Mouse (Mus musculus): ENCODE results near the gene Hist2h2be. TPM values are rescaled to one million over a fixed set of nuclear protein-coding genes. Genes with fewer than 3 reads are reported as not detected.

The Hist2h2be gene
- polyA plus RNA-seq, 1 experiment from 2014 or later: 4.7 TPM

- ATAC-seq: no peak
- H3K4me2 ChIP-seq (ENCODE audit: low read length): no peak overlapping the region
- 95% methylated on average over 3 of the region's 3 CpGs for WGBS
These were observed 30.0 kb downstream of the Hist2h2be start for GRCm38 (mm10) chr3:96250890-96251289.

DNA sequence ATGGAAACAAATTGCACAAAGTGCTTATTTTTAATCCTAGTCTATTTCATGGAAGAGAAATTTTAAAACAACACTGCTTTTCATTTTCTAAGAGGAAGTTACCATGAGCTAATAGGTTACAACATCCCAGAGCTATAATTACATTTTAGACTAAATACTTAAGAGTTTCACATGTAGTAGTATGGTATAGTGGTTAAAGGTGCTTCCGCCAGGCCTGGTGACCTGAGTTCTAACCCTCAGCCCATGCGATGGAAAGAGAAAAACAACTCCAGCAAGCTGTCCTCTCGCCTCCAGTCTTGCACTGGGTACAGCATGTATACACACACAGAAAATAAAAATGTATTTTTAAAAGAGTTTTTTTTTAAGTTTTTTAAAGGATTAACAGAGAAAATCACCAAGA is 30.9 kb downstream of the Hist2h2be start:
- Histone ChIP-seq H3K36me3 (ENCODE audit: control insufficient read depth, insufficient read depth, low read length) (no peaks in the 10 kb centered on the region), H3K9ac (ENCODE audit: low read depth, low read length) (no peak overlapping the region), H3K4me3 (ENCODE audit: low read depth, low read length) (no peak overlapping the region), H3K4me2 (ENCODE audit: low read length) (no peak overlapping the region), H3K27ac (ENCODE audit: low read length) (no peak overlapping the region), H3K9me3 (replicated peaks; ENCODE audit: control insufficient read depth, low read length, poor library complexity, severe bottlenecking) (no peaks in the 10 kb centered on the region), H3K27me3 (ENCODE audit: control insufficient read depth, insufficient read depth, low read depth, low read length) (no peaks in the 10 kb centered on the region), H3K4me1 (ENCODE audit: control insufficient read depth, insufficient read depth, low read length) (peaks cover 5% of the 10 kb centered on the region)
- WGBS: 89% methylated on average over 3 of the region's 3 CpGs
- no peak for ATAC-seq

More at GRCm38 (mm10) chr3:96250890-96251289, 30.0 kb downstream of the Hist2h2be start:
- H3K27ac ChIP-seq (ENCODE audit: low read length): no peak overlapping the region
- H3K27me3 ChIP-seq (ENCODE audit: control insufficient read depth, insufficient read depth, low read depth, low read length): no peaks in the 10 kb centered on the region
- H3K36me3 ChIP-seq (ENCODE audit: control insufficient read depth, insufficient read depth, low read length): no peaks in the 10 kb centered on the region
- peaks cover 5% of the 10 kb centered on the region for H3K4me1 ChIP-seq (ENCODE audit: control insufficient read depth, insufficient read depth, low read length)
- H3K9ac ChIP-seq (ENCODE audit: low read depth, low read length): no peak overlapping the region
- H3K9me3 ChIP-seq (replicated peaks; ENCODE audit: control insufficient read depth, low read length, poor library complexity, severe bottlenecking): no peaks in the 10 kb centered on the region
- H3K4me3 ChIP-seq (ENCODE audit: low read depth, low read length): no peak overlapping the region

- no peak overlapping the region for H3K4me3 ChIP-seq (ENCODE audit: low read depth, low read length)
- H3K9ac ChIP-seq (ENCODE audit: low read depth, low read length): no peak overlapping the region
- H3K27me3 ChIP-seq (ENCODE audit: control insufficient read depth, insufficient read depth, low read depth, low read length): no peaks in the 10 kb centered on the region
- H3K36me3 ChIP-seq (ENCODE audit: control insufficient read depth, insufficient read depth, low read length): no peaks in the 10 kb centered on the region
- WGBS: 57% methylated on average over 10 of the region's 10 CpGs
- no peak for ATAC-seq
- H3K4me1 ChIP-seq (ENCODE audit: control insufficient read depth, insufficient read depth, low read length): no peaks in the 10 kb centered on the region
- no peak overlapping the region for H3K4me2 ChIP-seq (ENCODE audit: low read length)
- no peaks in the 10 kb centered on the region for H3K9me3 ChIP-seq (replicated peaks; ENCODE audit: control insufficient read depth, low read length, poor library complexity, severe bottlenecking)
- no peak overlapping the region for H3K27ac ChIP-seq (ENCODE audit: low read length)
These were observed 33.9 kb downstream of the Hist2h2be start for GRCm38 (mm10) chr3:96254683-96255355.

- no peak overlapping the region for H3K27ac ChIP-seq (ENCODE audit: low read length)
- H3K9me3 ChIP-seq (replicated peaks; ENCODE audit: control insufficient read depth, low read length, poor library complexity, severe bottlenecking): no peaks in the 10 kb centered on the region
- H3K4me2 ChIP-seq (ENCODE audit: low read length): no peak overlapping the region
- 0 out of 2 replicates have a peak, but pooled peaks cover under 1% of the 10 kb centered on the region for H3K4me1 ChIP-seq (ENCODE audit: control insufficient read depth, insufficient read depth, low read length)
- WGBS: 86% methylated on average over 5 of the region's 5 CpGs
- no peaks in the 10 kb centered on the region for H3K27me3 ChIP-seq (ENCODE audit: control insufficient read depth, insufficient read depth, low read depth, low read length)
- ATAC-seq: no peak
- H3K9ac ChIP-seq (ENCODE audit: low read depth, low read length): no peak overlapping the region
- H3K36me3 ChIP-seq (ENCODE audit: control insufficient read depth, insufficient read depth, low read length): no peaks in the 10 kb centered on the region
- H3K4me3 ChIP-seq (ENCODE audit: low read depth, low read length): no peak overlapping the region
These were observed 35.1 kb downstream of the Hist2h2be start for GRCm38 (mm10) chr3:96255926-96256593.

DNA sequence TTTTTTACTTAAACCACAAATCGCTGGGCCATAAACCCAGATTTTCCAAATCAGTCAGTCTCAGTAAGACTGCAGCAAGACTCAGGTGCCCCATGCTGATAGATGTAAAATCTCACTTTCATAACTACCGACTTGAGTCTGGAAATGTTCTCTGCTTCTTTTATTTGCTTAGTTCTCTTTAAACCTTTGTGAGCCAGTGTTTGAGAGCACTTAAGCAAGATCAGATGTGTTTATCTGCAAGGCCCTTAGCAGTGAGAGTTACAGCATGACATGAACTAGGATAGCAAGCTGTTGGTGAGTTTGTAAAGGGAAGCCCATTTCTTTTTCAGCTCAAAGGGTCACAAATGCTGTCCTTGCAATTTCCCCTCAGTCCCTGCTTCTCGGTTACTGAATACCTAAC is 36.3 kb downstream of the Hist2h2be start:
- WGBS: 84% methylated on average over 3 of the region's 3 CpGs
- no peak overlapping the region for H3K27ac ChIP-seq (ENCODE audit: low read length)
- H3K36me3 ChIP-seq (ENCODE audit: control insufficient read depth, insufficient read depth, low read length): no peaks in the 10 kb centered on the region
- peaks cover 7% of the 10 kb centered on the region; the same call in 1 of the 2 replicates for H3K4me1 ChIP-seq (ENCODE audit: control insufficient read depth, insufficient read depth, low read length)
- H3K4me3 ChIP-seq (ENCODE audit: low read depth, low read length): no peak overlapping the region
- no peaks in the 10 kb centered on the region for H3K27me3 ChIP-seq (ENCODE audit: control insufficient read depth, insufficient read depth, low read depth, low read length)
- no peaks in the 10 kb centered on the region for H3K9me3 ChIP-seq (replicated peaks; ENCODE audit: control insufficient read depth, low read length, poor library complexity, severe bottlenecking)
- ATAC-seq: no peak
- no peak overlapping the region for H3K4me2 ChIP-seq (ENCODE audit: low read length)
- no peak overlapping the region for H3K9ac ChIP-seq (ENCODE audit: low read depth, low read length)

- Histone ChIP-seq H3K27ac (ENCODE audit: low read length) (no peak overlapping the region), H3K9ac (ENCODE audit: low read depth, low read length) (no peak overlapping the region), H3K4me1 (ENCODE audit: control insufficient read depth, insufficient read depth, low read length) (peaks cover 12% of the 10 kb centered on the region; the same call in 1 of the 2 replicates), H3K36me3 (ENCODE audit: control insufficient read depth, insufficient read depth, low read length) (no peaks in the 10 kb centered on the region), H3K4me3 (ENCODE audit: low read depth, low read length) (no peak overlapping the region), H3K9me3 (replicated peaks; ENCODE audit: control insufficient read depth, low read length, poor library complexity, severe bottlenecking) (no peaks in the 10 kb centered on the region), H3K27me3 (ENCODE audit: control insufficient read depth, insufficient read depth, low read depth, low read length) (no peaks in the 10 kb centered on the region), H3K4me2 (ENCODE audit: low read length) (no peak overlapping the region)
- no peak for ATAC-seq
- WGBS: 89% methylated on average over 5 of the region's 5 CpGs
These were observed 39.3 kb downstream of the Hist2h2be start for GRCm38 (mm10) chr3:96260220-96260619.

DNA sequence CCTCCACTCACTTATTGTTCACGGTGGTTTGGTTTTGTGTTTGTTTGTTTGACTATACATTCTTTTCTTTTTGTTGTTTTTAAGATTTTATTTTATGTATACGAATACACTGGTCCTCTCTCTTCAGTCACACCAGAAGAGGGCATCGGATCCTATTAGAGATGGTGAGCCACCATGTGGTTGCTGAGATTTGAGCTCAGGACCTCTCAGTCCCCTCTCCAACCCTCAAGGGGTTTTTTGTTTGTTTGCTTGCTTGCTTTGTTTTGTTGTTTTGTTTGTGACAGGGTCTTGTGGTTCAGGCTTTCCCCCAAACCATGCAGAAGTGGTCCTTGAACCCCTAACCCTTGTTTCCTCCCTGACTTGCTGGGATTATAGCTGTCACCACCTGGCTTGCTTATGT is 40.7 kb downstream of the Hist2h2be start:
- no peaks in the 10 kb centered on the region for H3K9me3 ChIP-seq (replicated peaks; ENCODE audit: control insufficient read depth, low read length, poor library complexity, severe bottlenecking)
- peak overlapping the region; percentile 75 for H3K9ac ChIP-seq (ENCODE audit: low read depth, low read length)
- WGBS: 56% methylated on average over 3 of the region's 3 CpGs

DNA sequence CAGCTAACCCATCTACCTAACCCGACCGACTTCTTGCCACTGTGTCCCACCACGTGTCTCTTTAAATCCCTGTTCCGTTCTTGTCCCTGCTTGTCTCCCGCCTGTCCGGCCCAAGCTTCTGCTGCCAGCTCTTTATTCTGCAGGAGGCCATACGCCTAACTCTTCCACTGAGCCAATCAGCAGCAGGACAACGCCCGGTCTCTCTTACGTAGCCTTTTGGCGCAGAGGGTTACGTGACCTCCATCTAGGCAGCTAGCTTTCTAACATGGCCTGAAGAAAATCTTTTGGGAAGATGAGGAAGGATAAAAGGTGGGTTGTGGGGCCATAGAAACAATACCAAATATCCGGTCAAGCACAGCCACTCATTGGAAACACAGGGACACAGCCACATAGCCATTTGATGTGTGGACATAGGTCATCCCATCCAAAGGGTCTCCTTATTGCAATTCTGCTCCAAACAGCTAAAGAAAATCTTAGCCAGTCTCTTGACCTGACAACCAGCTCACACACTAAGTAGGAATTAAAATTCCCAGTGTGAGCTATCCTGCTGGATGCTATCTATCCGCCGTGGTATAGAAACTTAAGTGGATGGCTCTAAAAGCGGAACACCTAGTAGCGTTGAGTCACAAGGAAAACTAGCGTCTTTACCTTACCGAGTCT is 41.4 kb downstream of the Hist2h2be start:
- H3K9me3 ChIP-seq (replicated peaks; ENCODE audit: control insufficient read depth, low read length, poor library complexity, severe bottlenecking): no peaks in the 10 kb centered on the region
- ATAC-seq: peak; percentile 86
- peak overlapping the region; percentile 75 for H3K9ac ChIP-seq (ENCODE audit: low read depth, low read length)
- H3K4me2 ChIP-seq (ENCODE audit: low read length): peak overlapping the region; percentile 56
- under 1% methylated on average over 19 of the region's 19 CpGs for WGBS
- peaks cover 12% of the 10 kb centered on the region; the same call in 1 of the 2 replicates for H3K4me1 ChIP-seq (ENCODE audit: control insufficient read depth, insufficient read depth, low read length)
- H3K27me3 ChIP-seq (ENCODE audit: control insufficient read depth, insufficient read depth, low read depth, low read length): no peaks in the 10 kb centered on the region
- peak overlapping the region; percentile 45 for H3K4me3 ChIP-seq (ENCODE audit: low read depth, low read length)
- H3K27ac ChIP-seq (ENCODE audit: low read length): peak overlapping the region; percentile 96
- H3K36me3 ChIP-seq (ENCODE audit: control insufficient read depth, insufficient read depth, low read length): no peaks in the 10 kb centered on the region

More for the DNA sequence above, 40.7 kb downstream of the Hist2h2be start:
- H3K4me3 ChIP-seq (ENCODE audit: low read depth, low read length): peak overlapping the region; percentile 45
- H3K27ac ChIP-seq (ENCODE audit: low read length): peak overlapping the region; percentile 96
- H3K27me3 ChIP-seq (ENCODE audit: control insufficient read depth, insufficient read depth, low read depth, low read length): no peaks in the 10 kb centered on the region
- ATAC-seq: no peak
- peak overlapping the region; percentile 56 for H3K4me2 ChIP-seq (ENCODE audit: low read length)
- no peaks in the 10 kb centered on the region for H3K36me3 ChIP-seq (ENCODE audit: control insufficient read depth, insufficient read depth, low read length)
- peaks cover 12% of the 10 kb centered on the region; the same call in 1 of the 2 replicates for H3K4me1 ChIP-seq (ENCODE audit: control insufficient read depth, insufficient read depth, low read length)

All from midbrain, embryonic 16.5 days (tissue).